Mouse (Mus musculus): ENCODE measurements around the gene Rps21. TPM values are rescaled to one million over a fixed set of nuclear protein-coding genes. Genes with fewer than 3 reads are reported as not detected.

The Rps21 gene
- polyA plus RNA-seq, 1 experiment from 2014 or later = 447 TPM

DNA sequence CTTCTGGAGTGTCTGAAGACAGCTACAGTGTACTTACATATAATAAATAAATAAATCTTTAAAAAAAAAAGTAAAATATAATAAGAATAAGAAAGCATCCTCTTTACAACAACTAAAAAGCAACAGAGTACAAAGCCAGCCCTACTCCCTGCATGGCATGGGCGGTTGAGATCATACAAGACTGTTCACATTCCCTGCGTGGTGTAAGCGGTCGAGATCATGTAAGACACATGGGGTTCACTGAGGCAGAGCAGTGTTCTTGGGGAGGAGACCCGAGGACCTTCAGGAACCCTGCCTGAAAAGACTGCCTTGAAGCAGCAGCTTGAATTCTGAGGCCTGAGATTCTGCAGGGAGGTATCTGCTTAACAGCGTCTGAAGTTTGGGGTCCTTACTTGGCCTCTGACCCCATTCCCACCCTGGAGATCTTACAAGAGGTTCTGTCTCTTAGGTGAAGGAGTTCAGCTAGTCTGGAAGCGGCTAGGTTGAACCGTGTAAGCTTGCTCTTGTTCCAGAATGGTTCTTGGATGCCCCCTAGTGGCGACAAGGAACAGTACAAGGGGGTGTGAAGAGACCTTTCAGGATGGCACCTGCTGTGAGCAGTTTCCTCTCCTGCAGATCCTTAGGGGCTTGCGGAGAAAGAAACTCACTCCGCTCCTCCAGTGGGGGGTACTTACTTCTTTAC, 6.1 kb upstream of the Rps21 start:
- 27% methylated on average over 11 of the region's 11 CpGs for WGBS
- Histone ChIP-seq H3K4me1 (ENCODE audit: control insufficient read depth in 2 of 2, insufficient read depth in 2 of 2, low read length in 2 of 2) (peaks cover 2 to 8% of the 10 kb centered on the region in 2 experiments; a peak in 2 of 4 replicates), H3K36me3 (ENCODE audit: control insufficient read depth, insufficient read depth, low read length) (no peaks in the 10 kb centered on the region), H3K27ac (replicated peaks in 1 of 2; ENCODE audit: control insufficient read depth in 1 of 2, insufficient read depth in 1 of 2, low read depth in 2 of 2, low read length in 2 of 2) (no peak overlapping the region), H3K9me3 (ENCODE audit: control insufficient read depth, low read length) (no peaks in the 10 kb centered on the region), H3K9ac (ENCODE audit: low read length) (peak overlapping the region; percentile 46; the same call in 1 of the 2 replicates), H3K27me3 (ENCODE audit: control insufficient read depth, insufficient read depth, low read length) (no peaks in the 10 kb centered on the region), H3K4me2 (ENCODE audit: low read length) (no peak overlapping the region), H3K4me3 (ENCODE audit: control insufficient read depth in 1 of 2, insufficient read depth in 1 of 2, low read depth in 1 of 2, low read length in 2 of 2) (no peak overlapping the region)
- peak; percentile 71 for ATAC-seq (ENCODE audit: insufficient number of reproducible peaks, insufficient read depth, low FRiP score, low read depth)

DNA sequence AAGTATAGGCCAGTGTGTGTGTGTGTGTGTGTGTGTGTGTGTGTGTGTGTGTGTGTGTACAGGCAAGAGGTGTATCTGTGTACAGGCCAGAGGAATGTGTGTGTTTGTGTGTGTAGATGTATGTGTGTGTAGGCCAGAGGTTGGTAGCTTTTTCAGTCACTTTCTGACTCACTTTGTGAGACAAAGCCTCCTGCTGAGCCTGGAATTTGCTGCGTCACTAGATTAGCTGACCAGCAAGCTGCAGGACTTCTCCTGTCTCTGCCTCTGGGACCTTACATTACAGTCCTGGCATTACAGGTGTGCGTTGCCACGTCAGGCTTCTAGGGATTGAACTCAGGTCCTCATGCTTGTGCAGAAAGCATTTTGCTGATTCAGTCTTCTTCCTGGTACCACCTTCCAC, 5.3 kb upstream of the Rps21 start:
- Histone ChIP-seq H3K9me3 (ENCODE audit: control insufficient read depth, low read length) (no peaks in the 10 kb centered on the region), H3K4me3 (ENCODE audit: control insufficient read depth in 1 of 2, insufficient read depth in 1 of 2, low read depth in 1 of 2, low read length in 2 of 2) (no peak overlapping the region), H3K36me3 (ENCODE audit: control insufficient read depth, insufficient read depth, low read length) (no peaks in the 10 kb centered on the region), H3K27me3 (ENCODE audit: control insufficient read depth, insufficient read depth, low read length) (no peaks in the 10 kb centered on the region), H3K4me2 (ENCODE audit: low read length) (no peak overlapping the region), H3K4me1 (ENCODE audit: control insufficient read depth in 2 of 2, insufficient read depth in 2 of 2, low read length in 2 of 2) (peaks cover 5 to 9% of the 10 kb centered on the region in 2 experiments; a peak in 2 of 4 replicates), H3K27ac (replicated peaks in 1 of 2; ENCODE audit: control insufficient read depth in 1 of 2, insufficient read depth in 1 of 2, low read depth in 2 of 2, low read length in 2 of 2) (no peak overlapping the region), H3K9ac (ENCODE audit: low read length) (no peak overlapping the region)
- WGBS = 47% methylated on average over 3 of the region's 3 CpGs
- no peak for ATAC-seq (ENCODE audit: insufficient number of reproducible peaks, insufficient read depth, low FRiP score, low read depth)

- no peak for ATAC-seq (ENCODE audit: insufficient number of reproducible peaks, insufficient read depth, low FRiP score, low read depth)
- Histone ChIP-seq H3K4me1 (ENCODE audit: control insufficient read depth in 2 of 2, insufficient read depth in 2 of 2, low read length in 2 of 2) (peaks cover 5 to 10% of the 10 kb centered on the region in 2 experiments; a peak in 3 of 4 replicates), H3K27me3 (ENCODE audit: control insufficient read depth, insufficient read depth, low read length) (no peaks in the 10 kb centered on the region), H3K27ac (replicated peaks in 1 of 2; ENCODE audit: control insufficient read depth in 1 of 2, insufficient read depth in 1 of 2, low read depth in 2 of 2, low read length in 2 of 2) (no peak overlapping the region), H3K9ac (ENCODE audit: low read length) (no peak overlapping the region), H3K36me3 (ENCODE audit: control insufficient read depth, insufficient read depth, low read length) (peaks cover 17% of the 10 kb centered on the region), H3K9me3 (ENCODE audit: control insufficient read depth, low read length) (no peaks in the 10 kb centered on the region), H3K4me3 (ENCODE audit: control insufficient read depth in 1 of 2, insufficient read depth in 1 of 2, low read depth in 1 of 2, low read length in 2 of 2) (no peak overlapping the region), H3K4me2 (ENCODE audit: low read length) (no peak overlapping the region)
- WGBS = 85% methylated on average over 5 of the region's 5 CpGs
These were observed 2.6 kb upstream of the Rps21 start for GRCm38 (mm10) chr2:180254436-180255209.

- Histone ChIP-seq H3K4me3 (ENCODE audit: control insufficient read depth in 1 of 2, insufficient read depth in 1 of 2, low read depth in 1 of 2, low read length in 2 of 2) (no peak overlapping the region), H3K27ac (replicated peaks in 1 of 2; ENCODE audit: control insufficient read depth in 1 of 2, insufficient read depth in 1 of 2, low read depth in 2 of 2, low read length in 2 of 2) (peak overlapping the region in 1 of 2 experiments; percentile 97; a peak in 2 of 4 replicates), H3K27me3 (ENCODE audit: control insufficient read depth, insufficient read depth, low read length) (no peaks in the 10 kb centered on the region), H3K4me2 (ENCODE audit: low read length) (peak overlapping the region; percentile 75), H3K36me3 (ENCODE audit: control insufficient read depth, insufficient read depth, low read length) (peaks cover 27% of the 10 kb centered on the region), H3K9ac (ENCODE audit: low read length) (no peak overlapping the region), H3K4me1 (ENCODE audit: control insufficient read depth in 2 of 2, insufficient read depth in 2 of 2, low read length in 2 of 2) (peaks cover 5 to 10% of the 10 kb centered on the region in 2 experiments; a peak in 3 of 4 replicates), H3K9me3 (ENCODE audit: control insufficient read depth, low read length) (no peaks in the 10 kb centered on the region)
- ATAC-seq (ENCODE audit: insufficient number of reproducible peaks, insufficient read depth, low FRiP score, low read depth) = no peak
- WGBS = 88% methylated on average over 9 of the region's 9 CpGs
These were observed 1.5 kb upstream of the Rps21 start for GRCm38 (mm10) chr2:180255701-180256100.

GRCm38 (mm10) chr2:180256296-180257000, 729 bp upstream of the Rps21 start:
- peak overlapping the region; percentile 93 to 97 for H3K27ac ChIP-seq (replicated peaks in 1 of 2; ENCODE audit: control insufficient read depth in 1 of 2, insufficient read depth in 1 of 2, low read depth in 2 of 2, low read length in 2 of 2)
- WGBS = 24% methylated on average over 26 of the region's 26 CpGs
- H3K4me3 ChIP-seq (ENCODE audit: control insufficient read depth in 1 of 2, insufficient read depth in 1 of 2, low read depth in 1 of 2, low read length in 2 of 2) = peak overlapping the region; percentile 50 to 85
- peaks cover 35% of the 10 kb centered on the region for H3K36me3 ChIP-seq (ENCODE audit: control insufficient read depth, insufficient read depth, low read length)
- H3K9me3 ChIP-seq (ENCODE audit: control insufficient read depth, low read length) = no peaks in the 10 kb centered on the region
- H3K4me2 ChIP-seq (ENCODE audit: low read length) = peak overlapping the region; percentile 75
- H3K27me3 ChIP-seq (ENCODE audit: control insufficient read depth, insufficient read depth, low read length) = no peaks in the 10 kb centered on the region
- peaks cover 5 to 10% of the 10 kb centered on the region in 2 experiments; a peak in 3 of 4 replicates for H3K4me1 ChIP-seq (ENCODE audit: control insufficient read depth in 2 of 2, insufficient read depth in 2 of 2, low read length in 2 of 2)
- peak overlapping the region; percentile 79 for H3K9ac ChIP-seq (ENCODE audit: low read length)
- peak; percentile 46 for ATAC-seq (ENCODE audit: insufficient number of reproducible peaks, insufficient read depth, low FRiP score, low read depth)

DNA sequence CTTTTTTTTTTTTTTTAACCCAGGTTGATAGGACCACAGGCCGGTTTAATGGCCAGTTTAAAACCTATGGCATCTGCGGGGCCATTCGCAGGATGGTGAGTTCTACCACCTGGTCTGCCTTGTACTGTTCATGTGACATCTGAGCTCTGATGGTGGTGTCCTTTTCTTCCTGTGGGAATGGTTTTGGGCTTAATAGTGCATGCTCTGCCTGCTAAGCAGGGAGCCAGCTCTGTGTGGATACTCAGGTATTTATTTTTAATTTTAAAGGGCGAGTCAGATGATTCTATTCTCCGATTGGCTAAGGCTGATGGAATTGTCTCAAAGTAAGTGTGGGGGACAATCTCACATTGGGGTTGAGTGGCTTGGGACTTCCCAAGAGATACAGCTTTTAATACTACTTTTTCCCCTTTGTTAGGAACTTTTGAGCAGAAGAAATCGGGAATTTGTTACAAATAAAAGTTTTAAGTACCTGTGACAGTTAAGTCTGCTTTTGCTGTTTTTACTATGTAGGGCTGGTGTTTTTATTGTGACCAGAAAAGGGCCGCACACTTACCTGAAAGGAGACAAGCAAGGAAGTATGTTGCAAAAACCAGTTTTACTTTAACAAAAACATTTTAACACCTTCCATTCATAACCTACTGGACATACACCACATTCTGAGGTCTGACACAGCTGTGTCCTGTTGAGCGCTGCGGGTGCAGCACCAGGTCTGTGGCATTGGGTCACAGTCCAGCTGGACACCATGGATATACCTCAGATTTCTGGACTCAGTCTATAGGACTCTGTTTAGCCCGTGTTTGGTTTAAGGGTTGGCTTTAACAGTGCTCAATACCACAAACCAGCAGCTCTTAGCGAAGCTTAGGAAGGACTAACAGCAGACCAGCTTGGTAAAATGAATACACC, 1.0 kb downstream of the Rps21 start:
- Histone ChIP-seq H3K27ac (replicated peaks in 1 of 2; ENCODE audit: control insufficient read depth in 1 of 2, insufficient read depth in 1 of 2, low read depth in 2 of 2, low read length in 2 of 2) (no peak overlapping the region; a peak in 1 of 4 replicates), H3K4me2 (ENCODE audit: low read length) (peak overlapping the region; percentile 74), H3K4me1 (ENCODE audit: control insufficient read depth in 2 of 2, insufficient read depth in 2 of 2, low read length in 2 of 2) (peaks cover 8 to 15% of the 10 kb centered on the region in 2 experiments; a peak in 3 of 4 replicates), H3K27me3 (ENCODE audit: control insufficient read depth, insufficient read depth, low read length) (no peaks in the 10 kb centered on the region), H3K36me3 (ENCODE audit: control insufficient read depth, insufficient read depth, low read length) (peaks cover 51% of the 10 kb centered on the region), H3K9ac (ENCODE audit: low read length) (peak overlapping the region; percentile 93), H3K9me3 (ENCODE audit: control insufficient read depth, low read length) (no peaks in the 10 kb centered on the region), H3K4me3 (ENCODE audit: control insufficient read depth in 1 of 2, insufficient read depth in 1 of 2, low read depth in 1 of 2, low read length in 2 of 2) (peak overlapping the region; percentile 77 to 85)
- WGBS = 54% methylated on average over 11 of the region's 11 CpGs
- no peak for ATAC-seq (ENCODE audit: insufficient number of reproducible peaks, insufficient read depth, low FRiP score, low read depth)

Data from heart, embryonic 14.5 days (tissue).